ENCODE assay signal across 21 mouse cellular contexts in genomic region chr12:32449373-32449772, GRCm38 (mm10).
A peak's percentile ranks its signal among the peaks of the same experiment; 100 is the strongest.
DNase-seq lines count a peak whose midpoint lies in the region; ATAC-seq and TF ChIP-seq lines count a peak whose summit lies in the region.
"Had no signal": no experiment of that assay in that cellular context is flagged by ENCODE, and none has a peak within 500 bp of the region (broad histone marks: within the 10 kb centered on the region; RNA-seq: fewer than 3 reads in every experiment).

No protein-coding gene starts in this region.

- H3K27ac ChIP-seq in intestine, postnatal 0 days (ENCODE audit: low read depth, low read length): no peak overlapping the region
- no peak overlapping the region for H3K27ac ChIP-seq in intestine, embryonic 15.5 days
- H3K27ac ChIP-seq in small intestine, adult 2 months (ENCODE audit: insufficient read depth, low read depth, low read length): peak overlapping the region; percentile 64

- TF ChIP-seq POLR2A in small intestine, adult 2 months (IDR thresholded peaks at IDR 0.05; ENCODE audit: low read depth, low read length): no peak

- ATAC-seq in intestine, postnatal 0 days: peak; percentile 56; the same call in 1 of the 2 replicates
- ATAC-seq in intestine, embryonic 15.5 days: no peak
- no peak for ATAC-seq in granulocyte monocyte progenitor cell, adult 5-6 weeks (replicated peaks; ENCODE audit: poor library complexity, severe bottlenecking)
- ATAC-seq: activated CD4-positive, CD25-positive, alpha-beta regulatory T cell, adult 4 months; CD4-positive, CD25-positive, alpha-beta regulatory T cell, adult 4 months; Patski had no signal

- H3K4me1 ChIP-seq in intestine, postnatal 0 days (replicated peaks; ENCODE audit: control insufficient read depth, insufficient read depth, low read length): no peaks in the 10 kb centered on the region
- H3K4me1 ChIP-seq in intestine, embryonic 15.5 days (replicated peaks): no peaks in the 10 kb centered on the region
- H3K4me1 ChIP-seq in small intestine, adult 2 months (ENCODE audit: control insufficient read depth, insufficient read depth, insufficient read length, low read length): peaks cover 7% of the 10 kb centered on the region; the same call in 1 of the 2 replicates

- H3K9ac ChIP-seq in intestine, postnatal 0 days (ENCODE audit: low read depth, low read length): no peak overlapping the region
- H3K9ac ChIP-seq in intestine, embryonic 15.5 days: no peak overlapping the region

- DNase-seq in large intestine, adult 2 months (ENCODE audit: low read depth, low spot score): peak; percentile 54
- no peak for DNase-seq in gastrocnemius, postnatal 14 days
- DNase-seq: adrenal gland, adult 2 months; adrenal gland, adult 8-10 months; adrenal gland, postnatal 10 days; adrenal gland, postnatal 14 days; adrenal gland, postnatal 25 days; adrenal gland, postnatal 36 days; B cell, adult 2 months; cerebellum, adult 11 months; cerebellum, adult 11-12 months; cerebellum, adult 18-20 months had no signal

- H3K4me3 ChIP-seq in intestine, postnatal 0 days (ENCODE audit: low read depth, low read length): no peak overlapping the region
- no peak overlapping the region for H3K4me3 ChIP-seq in intestine, embryonic 15.5 days (replicated peaks)
- no peak overlapping the region for H3K4me3 ChIP-seq in small intestine, adult 2 months (ENCODE audit: low read depth, low read length)

- no peaks in the 10 kb centered on the region for H3K27me3 ChIP-seq in intestine, postnatal 0 days (replicated peaks; ENCODE audit: control insufficient read depth, insufficient read depth, low read length)
- H3K27me3 ChIP-seq in intestine, embryonic 15.5 days (replicated peaks): no peaks in the 10 kb centered on the region
- H3K27me3 ChIP-seq in small intestine, adult 2 months (ENCODE audit: control insufficient read depth, insufficient read depth, low read length): no peaks in the 10 kb centered on the region
- H3K27me3 ChIP-seq: CH12.LX, Patski had no signal

- no peaks in the 10 kb centered on the region for H3K36me3 ChIP-seq in intestine, postnatal 0 days (ENCODE audit: control insufficient read depth, insufficient read depth)
- H3K36me3 ChIP-seq in intestine, embryonic 15.5 days: no peaks in the 10 kb centered on the region
- H3K36me3 ChIP-seq in small intestine, adult 2 months (ENCODE audit: control insufficient read depth, insufficient read depth, low read length): no peaks in the 10 kb centered on the region
- H3K36me3 ChIP-seq: G1E had no signal

- H3K9me3 ChIP-seq in intestine, postnatal 0 days (ENCODE audit: control insufficient read depth): no peaks in the 10 kb centered on the region
- no peaks in the 10 kb centered on the region for H3K9me3 ChIP-seq in intestine, embryonic 15.5 days
- H3K9me3 ChIP-seq: G1E had no signal

- intact Hi-C loops in gastrocnemius, postnatal 14 days (cut with DNase I; ENCODE audit: low total_unique reads): no loop called here

- no peak for TF ChIP-seq CTCF in intestine, postnatal 0 days (IDR thresholded peaks at IDR 0.05; ENCODE audit: low read depth)
- TF ChIP-seq CTCF in small intestine, adult 2 months (IDR thresholded peaks at IDR 0.05; ENCODE audit: extremely low read depth, insufficient read length, insufficient replicate concordance, low read depth, low read length): no peak

- H3K4me2 ChIP-seq in intestine, postnatal 0 days (replicated peaks; ENCODE audit: low read depth): no peak overlapping the region
- no peak overlapping the region for H3K4me2 ChIP-seq in intestine, embryonic 15.5 days (replicated peaks)
